Mouse (Mus musculus) liver, embryonic 11.5 days (tissue): ENCODE measurements at regions not wholly inside any gene's neighbourhood (a gene's known extent, or its start where the extent isn't known, plus 50 kb on each side); places are given as distances from the start of the nearest gene placed in this dataset.

ENCODE experiments used
- ATAC-seq: fragments of 200-750 bp; cut with Nextera tagmentation; replicated peaks from 2 replicates; pipeline ENCODE4 v1.8.0; 2017; ENCODE audit warnings: moderate number of reproducible peaks, mild to moderate bottlenecking, moderate TSS enrichment, moderate library complexity; ENCODE audit not compliant: low FRiP score
- DNase-seq: peaks from one replicate; pipeline ENCODE4 v3.0.0-alpha.2; 2017; ENCODE audit warnings: low spot score
- H3K27ac ChIP-seq: fragments of 300-500 bp; sonication (generic); 2 replicates; pipeline ENCODE4 v1.5.1; 2014; ENCODE audit warnings: mild to moderate bottlenecking, low read depth, low read length, control low read depth
- H3K27me3 ChIP-seq: fragments of 300-500 bp; sonication (generic); replicated peaks from 2 replicates; pipeline ENCODE4 v1.6.1; 2014; ENCODE audit warnings: low read length, mixed read lengths; ENCODE audit not compliant: control insufficient read depth, insufficient read depth
- H3K36me3 ChIP-seq: fragments of 300-500 bp; sonication (generic); 2 replicates; pipeline ENCODE4 v1.6.1; 2014; ENCODE audit warnings: mild to moderate bottlenecking, low read length, moderate library complexity, mixed read lengths; ENCODE audit not compliant: control insufficient read depth, insufficient read depth
- H3K4me1 ChIP-seq: fragments of 300-500 bp; sonication (generic); replicated peaks from 2 replicates; pipeline ENCODE4 v1.6.1; 2014; ENCODE audit warnings: low read length, mixed read lengths; ENCODE audit not compliant: control insufficient read depth, insufficient read depth
- H3K4me2 ChIP-seq: fragments of 300-500 bp; sonication (generic); 2 replicates; pipeline ENCODE4 v1.6.1; 2014; ENCODE audit warnings: mild to moderate bottlenecking, control low read depth, moderate library complexity
- H3K4me3 ChIP-seq: fragments of 300-500 bp; sonication (generic); 2 replicates; pipeline ENCODE4 v1.5.1; 2014; ENCODE audit warnings: low read depth, low read length, control low read depth
- H3K9ac ChIP-seq: fragments of 300-500 bp; sonication (generic); 2 replicates; pipeline ENCODE4 v1.6.1; 2014; ENCODE audit warnings: low read depth, low read length, control low read depth
- H3K9me3 ChIP-seq: fragments of 300-500 bp; sonication (generic); 2 replicates; pipeline ENCODE4 v1.6.1; 2016; ENCODE audit warnings: low read length, inconsistent platforms, mixed read lengths; ENCODE audit not compliant: control insufficient read depth
- WGBS: fragments of 180-500 bp; shearing (Covaris S2); extraction: QIAGEN DNeasy Blood & Tissue Kit; methylation state at CpG from one replicate; pipeline ENCODE4 v1.1.7; 2014; 5-methylcytosine and 5-hydroxymethylcytosine counted together

DNA sequence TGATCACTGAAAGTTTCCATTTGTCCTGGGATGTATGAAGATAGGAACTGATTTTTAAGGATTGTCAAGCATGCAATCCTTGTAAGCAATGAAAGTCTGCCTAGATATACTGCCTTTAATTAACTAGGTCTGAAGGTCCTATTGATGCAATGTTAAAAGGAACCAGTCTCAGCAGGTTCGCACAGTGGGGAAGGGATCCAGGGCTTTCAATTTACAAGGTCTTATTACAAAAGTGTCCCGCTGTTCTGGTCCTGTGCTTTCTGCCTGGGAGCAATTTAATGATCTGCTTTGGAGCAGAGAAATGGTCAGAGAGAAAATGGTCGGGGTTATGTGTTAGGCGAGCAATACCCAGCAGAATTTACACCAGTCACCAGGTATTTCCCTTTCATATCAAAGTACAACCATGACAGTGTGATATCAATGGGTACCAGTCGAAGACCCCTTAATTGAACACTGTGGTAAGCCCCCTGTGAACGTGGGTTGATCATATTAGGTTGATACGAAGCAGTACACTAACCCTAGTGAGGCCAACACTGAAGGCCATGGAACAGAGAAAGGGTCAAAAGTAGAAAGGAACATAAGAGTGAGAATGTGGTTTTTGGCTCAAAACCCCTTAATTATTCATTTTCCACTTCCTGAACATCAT is 778.5 kb downstream of the Kcnj2 start:
- 36% methylated on average over 7 of the region's 7 CpGs for WGBS
- Histone ChIP-seq H3K9me3 (no peaks in the 10 kb centered on the region), H3K4me3 (no peak overlapping the region), H3K27ac (no peak overlapping the region), H3K9ac (no peak overlapping the region), H3K36me3 (no peaks in the 10 kb centered on the region), H3K4me1 (no peaks in the 10 kb centered on the region; the same call in 1 of the 2 replicates), H3K4me2 (no peak overlapping the region), H3K27me3 (no peaks in the 10 kb centered on the region)
- DNase-seq: no peak
- no peak for ATAC-seq

- DNase-seq (no peak), ATAC-seq (no peak)
- no peak overlapping the region for H3K4me3 ChIP-seq
- H3K9me3 ChIP-seq: no peaks in the 10 kb centered on the region
- no peak overlapping the region for H3K9ac ChIP-seq
- no peak overlapping the region for H3K4me2 ChIP-seq
- H3K27ac ChIP-seq: no peak overlapping the region
- no peaks in the 10 kb centered on the region for H3K27me3 ChIP-seq
- 65% methylated on average over 2 of the region's 2 CpGs for WGBS
- H3K36me3 ChIP-seq: no peaks in the 10 kb centered on the region
- no peaks in the 10 kb centered on the region for H3K4me1 ChIP-seq
These were observed 791.3 kb downstream of the Kcnj2 start for GRCm38 (mm10) chr11:111857288-111857687.

GRCm38 (mm10) chr11:111858111-111858510 is 792.1 kb downstream of the Kcnj2 start:
- no peaks in the 10 kb centered on the region for H3K9me3 ChIP-seq
- no peak overlapping the region for H3K4me2 ChIP-seq
- no peak overlapping the region for H3K27ac ChIP-seq
- no peak overlapping the region for H3K9ac ChIP-seq
- H3K4me1 ChIP-seq: no peaks in the 10 kb centered on the region
- H3K4me3 ChIP-seq: no peak overlapping the region
- no peaks in the 10 kb centered on the region for H3K27me3 ChIP-seq
- 54% methylated on average over 5 of the region's 5 CpGs for WGBS
- no peak for DNase-seq
- H3K36me3 ChIP-seq: no peaks in the 10 kb centered on the region
- ATAC-seq: no peak

DNA sequence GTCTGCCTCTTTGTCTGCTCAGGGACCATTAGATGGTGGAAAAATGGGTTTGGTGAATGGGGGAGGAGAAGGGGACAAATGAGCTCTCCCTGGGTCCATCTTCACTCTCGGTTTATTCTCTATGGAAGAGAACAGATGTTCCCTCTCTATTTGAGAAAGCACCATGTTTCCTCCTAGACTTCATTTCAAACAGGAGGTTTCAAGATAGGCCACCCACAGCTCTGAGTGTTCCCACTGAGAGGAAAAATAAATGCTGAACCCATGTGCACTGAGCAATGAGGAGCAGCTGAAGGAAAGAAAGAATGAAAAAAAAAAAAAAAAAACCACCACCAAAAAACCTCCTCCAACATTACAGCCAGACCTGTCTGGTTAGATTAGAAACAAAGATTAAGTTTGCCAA is 799.2 kb downstream of the Kcnj2 start:
- Histone ChIP-seq H3K27me3 (no peaks in the 10 kb centered on the region), H3K36me3 (no peaks in the 10 kb centered on the region), H3K9ac (no peak overlapping the region), H3K4me2 (no peak overlapping the region), H3K27ac (no peak overlapping the region), H3K4me3 (no peak overlapping the region), H3K4me1 (no peaks in the 10 kb centered on the region), H3K9me3 (no peaks in the 10 kb centered on the region)
- 70% methylated on average over 1 of the region's 1 CpGs for WGBS
- ATAC-seq (no peak), DNase-seq (no peak)

- DNase-seq (no peak), ATAC-seq (no peak)
- Histone ChIP-seq H3K4me1 (no peaks in the 10 kb centered on the region), H3K9me3 (no peaks in the 10 kb centered on the region), H3K9ac (no peak overlapping the region), H3K27me3 (no peaks in the 10 kb centered on the region), H3K4me3 (no peak overlapping the region), H3K4me2 (no peak overlapping the region), H3K27ac (no peak overlapping the region), H3K36me3 (no peaks in the 10 kb centered on the region)
- 91% methylated on average over 4 of the region's 4 CpGs for WGBS
These were observed 809.4 kb downstream of the Kcnj2 start for GRCm38 (mm10) chr11:111875406-111875805.

DNA sequence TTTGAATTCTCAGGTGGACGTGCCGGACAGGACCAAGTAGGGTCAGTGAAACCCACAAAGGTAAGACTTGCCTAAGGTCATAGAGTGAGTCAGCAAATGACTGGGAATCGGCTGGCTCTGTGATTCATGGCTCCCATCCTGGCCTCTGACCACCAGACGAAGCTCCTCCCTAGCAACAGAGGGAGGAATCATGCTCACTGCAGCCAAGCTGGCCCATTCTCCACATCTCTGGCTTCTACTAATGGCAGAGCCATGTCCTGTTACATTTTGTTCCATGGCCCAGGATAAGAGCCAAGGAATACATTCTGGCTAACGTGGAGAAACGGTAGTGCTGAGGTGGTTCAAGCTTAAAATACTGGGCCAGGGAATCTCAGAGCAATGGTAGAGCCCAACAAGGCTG is 814.2 kb downstream of the Kcnj2 start:
- WGBS: 80% methylated on average over 6 of the region's 6 CpGs
- H3K4me3 ChIP-seq: no peak overlapping the region
- H3K9ac ChIP-seq: no peak overlapping the region
- no peaks in the 10 kb centered on the region for H3K4me1 ChIP-seq
- no peaks in the 10 kb centered on the region for H3K36me3 ChIP-seq
- H3K4me2 ChIP-seq: no peak overlapping the region
- no peak for DNase-seq
- H3K9me3 ChIP-seq: no peaks in the 10 kb centered on the region
- no peak overlapping the region for H3K27ac ChIP-seq
- ATAC-seq: no peak
- H3K27me3 ChIP-seq: no peaks in the 10 kb centered on the region

DNA sequence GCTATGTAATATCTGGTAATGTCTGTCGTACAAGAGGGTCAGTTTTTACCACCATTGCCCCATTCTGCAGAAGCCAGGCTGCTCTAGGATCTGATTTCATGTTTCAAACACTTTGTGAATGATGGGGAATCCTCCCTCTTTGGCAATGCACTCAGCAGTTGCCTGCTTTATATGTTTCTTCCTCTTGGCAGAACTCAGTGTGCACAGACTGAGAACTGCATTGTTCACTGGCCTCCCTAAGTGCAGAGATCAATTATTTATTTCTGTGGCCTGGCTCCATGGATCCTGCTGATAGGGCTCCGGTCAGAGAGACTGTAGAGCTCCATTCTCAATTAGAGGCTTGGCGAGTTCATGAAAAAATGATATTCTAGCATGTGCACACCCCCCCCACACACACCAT is 824.1 kb downstream of the Kcnj2 start:
- DNase-seq (no peak), ATAC-seq (no peak)
- no peaks in the 10 kb centered on the region for H3K4me1 ChIP-seq
- H3K9ac ChIP-seq: no peak overlapping the region
- 78% methylated on average over 3 of the region's 3 CpGs for WGBS
- no peaks in the 10 kb centered on the region for H3K9me3 ChIP-seq
- no peak overlapping the region for H3K4me3 ChIP-seq
- no peaks in the 10 kb centered on the region for H3K36me3 ChIP-seq
- H3K4me2 ChIP-seq: no peak overlapping the region
- no peaks in the 10 kb centered on the region for H3K27me3 ChIP-seq
- no peak overlapping the region for H3K27ac ChIP-seq

DNA sequence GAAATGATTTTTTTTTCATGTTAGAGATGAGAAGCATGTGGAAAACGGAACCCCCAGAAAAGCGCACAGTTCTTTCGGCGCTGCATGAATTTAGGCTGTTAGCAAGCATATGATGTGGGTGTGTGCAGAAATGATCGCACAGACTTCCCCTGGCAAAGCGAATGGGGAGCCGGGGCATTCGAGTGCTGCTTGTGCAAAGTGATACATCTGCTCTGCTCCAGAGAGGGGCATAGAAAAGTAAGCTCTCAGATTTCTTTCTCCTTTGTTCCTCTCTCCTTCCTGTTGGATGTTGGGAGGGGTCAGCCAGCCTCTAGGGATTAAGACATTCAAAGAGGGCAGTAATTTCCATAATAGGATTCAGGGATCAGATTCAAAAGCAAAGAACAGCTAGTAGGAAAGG is 827.9 kb downstream of the Kcnj2 start:
- DNase-seq (no peak), ATAC-seq (no peak)
- Histone ChIP-seq H3K4me3 (no peak overlapping the region), H3K27me3 (no peaks in the 10 kb centered on the region), H3K4me1 (no peaks in the 10 kb centered on the region), H3K27ac (no peak overlapping the region), H3K9ac (no peak overlapping the region), H3K36me3 (no peaks in the 10 kb centered on the region), H3K4me2 (no peak overlapping the region), H3K9me3 (no peaks in the 10 kb centered on the region)
- WGBS: 51% methylated on average over 8 of the region's 8 CpGs
